Mouse (Mus musculus) kidney, embryonic 15.5 days (tissue): ENCODE measurements at regions not wholly inside any gene's neighbourhood (a gene's known extent, or its start where the extent isn't known, plus 50 kb on each side); places are given as distances from the start of the nearest gene placed in this dataset.

Experiments used
- ATAC-seq: fragments of 200-750 bp; cut with Nextera tagmentation; replicated peaks from 2 replicates; pipeline ENCODE4 v1.8.0; 2017; ENCODE audit warnings: moderate TSS enrichment; ENCODE audit not compliant: low FRiP score
- H3K27ac ChIP-seq: fragments of 300-500 bp; sonication (generic); 2 replicates; pipeline ENCODE4 v1.5.1; 2015; ENCODE audit warnings: mild to moderate bottlenecking, inconsistent platforms
- H3K27me3 ChIP-seq: fragments of 300-500 bp; sonication (generic); 2 replicates; pipeline ENCODE4 v1.6.1; 2015; ENCODE audit warnings: inconsistent platforms
- H3K36me3 ChIP-seq: fragments of 300-500 bp; sonication (generic); 2 replicates; pipeline ENCODE4 v1.6.1; 2015; ENCODE audit warnings: inconsistent platforms
- H3K4me1 ChIP-seq: fragments of 300-500 bp; sonication (generic); 2 replicates; pipeline ENCODE4 v1.6.1; 2015; ENCODE audit warnings: inconsistent platforms
- H3K4me2 ChIP-seq: fragments of 300-500 bp; sonication (generic); 2 replicates; pipeline ENCODE4 v1.6.1; 2015; ENCODE audit warnings: moderate library complexity, mild to moderate bottlenecking, inconsistent platforms
- H3K4me3 ChIP-seq: fragments of 300-500 bp; sonication (generic); replicated peaks from 2 replicates; pipeline ENCODE4 v1.5.1; 2015; ENCODE audit warnings: mild to moderate bottlenecking, inconsistent platforms
- H3K9ac ChIP-seq: fragments of 300-500 bp; sonication (generic); 2 replicates; pipeline ENCODE4 v1.6.1; 2015; ENCODE audit warnings: mild to moderate bottlenecking, inconsistent platforms
- H3K9me3 ChIP-seq: fragments of 300-500 bp; sonication (generic); replicated peaks from 2 replicates; pipeline ENCODE4 v1.6.1; 2016; ENCODE audit warnings: inconsistent platforms
- WGBS: fragments of 180-500 bp; shearing (Covaris S2); methylation state at CpG from one replicate; pipeline ENCODE4 v1.1.7; 2015; ENCODE audit warnings: mixed read lengths; 5-methylcytosine and 5-hydroxymethylcytosine counted together

GRCm38 (mm10) chr3:81279266-81279665 is 243.1 kb downstream of the Pdgfc start:
- Histone ChIP-seq H3K9ac (no peak overlapping the region), H3K4me1 (no peaks in the 10 kb centered on the region), H3K4me3 (no peak overlapping the region), H3K9me3 (no peaks in the 10 kb centered on the region), H3K36me3 (no peaks in the 10 kb centered on the region), H3K27ac (no peak overlapping the region), H3K27me3 (no peaks in the 10 kb centered on the region), H3K4me2 (no peak overlapping the region)
- WGBS = 27% methylated on average over 2 of the region's 2 CpGs
- no peak for ATAC-seq

GRCm38 (mm10) chr3:81289762-81290161 is 253.5 kb downstream of the Pdgfc start:
- H3K27ac ChIP-seq = no peak overlapping the region
- H3K4me3 ChIP-seq = no peak overlapping the region
- no peaks in the 10 kb centered on the region for H3K36me3 ChIP-seq
- no peaks in the 10 kb centered on the region for H3K9me3 ChIP-seq
- H3K9ac ChIP-seq = no peak overlapping the region
- ATAC-seq = no peak
- no peaks in the 10 kb centered on the region for H3K27me3 ChIP-seq
- WGBS = 94% methylated on average over 2 of the region's 2 CpGs
- H3K4me2 ChIP-seq = no peak overlapping the region
- 0 out of 2 replicates have a peak, but pooled peaks cover 5% of the 10 kb centered on the region for H3K4me1 ChIP-seq

- WGBS = 12% methylated on average over 2 of the region's 2 CpGs
- no peaks in the 10 kb centered on the region for H3K36me3 ChIP-seq
- H3K4me1 ChIP-seq = 0 out of 2 replicates have a peak, but pooled peaks cover 5% of the 10 kb centered on the region
- H3K9ac ChIP-seq = no peak overlapping the region
- H3K4me3 ChIP-seq = no peak overlapping the region
- H3K9me3 ChIP-seq = no peaks in the 10 kb centered on the region
- no peaks in the 10 kb centered on the region for H3K27me3 ChIP-seq
- no peak for ATAC-seq
- no peak overlapping the region for H3K4me2 ChIP-seq
- no peak overlapping the region for H3K27ac ChIP-seq
Measured at GRCm38 (mm10) chr3:81292404-81292803, 256.2 kb downstream of the Pdgfc start.

DNA sequence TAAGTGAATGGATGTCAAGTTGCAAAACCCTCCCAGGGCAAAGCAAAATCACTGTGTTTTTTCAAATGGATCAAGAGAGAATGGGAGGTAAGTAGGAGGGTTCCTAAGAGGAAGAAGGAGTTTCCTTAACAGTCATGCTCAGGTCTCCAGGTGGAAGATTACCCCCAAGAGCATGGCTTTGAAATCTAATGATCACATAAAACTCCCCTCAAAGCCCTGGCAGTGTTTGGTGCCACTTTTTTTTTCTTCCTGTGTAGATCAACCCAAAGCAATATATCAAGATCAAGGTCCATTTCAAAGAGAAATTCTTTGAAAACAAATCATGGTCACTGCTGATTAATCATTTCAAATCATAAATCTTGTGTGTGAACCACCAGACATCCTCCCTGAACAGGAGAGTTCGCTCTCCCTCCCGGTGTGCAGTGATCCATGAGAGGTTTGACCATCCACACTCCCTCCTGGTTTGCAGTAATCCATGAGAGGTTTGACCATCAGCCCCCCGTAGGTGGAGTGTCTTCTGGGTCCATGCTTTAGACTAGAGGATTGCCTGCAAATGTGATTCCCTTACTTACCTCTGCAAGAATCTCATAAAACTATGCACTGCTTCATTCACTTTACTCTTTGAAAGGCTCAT is 257.1 kb downstream of the Pdgfc start:
- Histone ChIP-seq H3K4me1 (0 out of 2 replicates have a peak, but pooled peaks cover 5% of the 10 kb centered on the region), H3K27me3 (no peaks in the 10 kb centered on the region), H3K4me2 (no peak overlapping the region), H3K9ac (no peak overlapping the region), H3K36me3 (no peaks in the 10 kb centered on the region), H3K4me3 (no peak overlapping the region), H3K9me3 (no peaks in the 10 kb centered on the region), H3K27ac (0 out of 2 replicates have a peak overlapping the region, but pooled peaks have one; percentile 15)
- ATAC-seq = peak; percentile 98
- 10% methylated on average over 3 of the region's 3 CpGs for WGBS

- Histone ChIP-seq H3K4me3 (no peak overlapping the region), H3K27ac (no peak overlapping the region), H3K4me2 (no peak overlapping the region), H3K4me1 (no peaks in the 10 kb centered on the region), H3K9ac (no peak overlapping the region), H3K36me3 (no peaks in the 10 kb centered on the region), H3K9me3 (no peaks in the 10 kb centered on the region), H3K27me3 (no peaks in the 10 kb centered on the region)
- 86% methylated on average over 5 of the region's 5 CpGs for WGBS
- no peak for ATAC-seq
Measured at GRCm38 (mm10) chr3:81304017-81304791, 268.0 kb downstream of the Pdgfc start.

DNA sequence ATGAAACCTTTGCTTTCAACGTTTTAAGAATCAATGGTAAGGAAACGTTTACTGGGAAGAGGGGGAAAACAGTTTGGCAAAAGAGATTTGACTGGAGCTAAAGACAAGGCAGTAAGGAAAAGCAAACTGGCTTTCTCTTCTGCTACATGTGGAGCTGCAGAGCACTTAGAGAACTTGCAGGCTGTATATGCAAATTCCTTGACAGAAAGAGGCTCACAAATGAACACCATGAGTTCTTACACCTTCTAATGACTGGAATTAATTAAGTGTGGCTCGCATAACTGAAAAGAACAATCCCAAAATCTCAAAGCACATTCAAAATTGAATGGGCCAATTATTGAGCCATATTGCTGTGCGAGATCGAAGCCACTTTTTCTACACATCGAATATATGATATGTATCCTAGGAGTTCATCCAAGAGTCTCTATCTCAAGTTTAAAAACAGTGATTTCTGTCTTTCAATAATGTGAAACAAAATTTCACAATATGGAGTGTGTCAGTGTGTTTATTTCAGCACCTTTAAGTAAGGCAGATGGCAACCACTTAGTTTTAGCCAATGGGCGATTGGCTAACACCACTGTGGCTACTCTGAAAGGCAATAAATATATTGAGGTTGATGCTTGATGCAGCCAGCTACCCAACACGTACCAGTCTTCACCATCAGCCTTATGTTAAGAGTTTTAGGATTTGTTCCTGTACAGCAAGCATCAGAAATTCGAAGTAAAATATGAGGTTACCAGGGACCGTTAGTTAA is 269.4 kb downstream of the Pdgfc start:
- Histone ChIP-seq H3K27me3 (no peaks in the 10 kb centered on the region), H3K4me2 (no peak overlapping the region), H3K36me3 (no peaks in the 10 kb centered on the region), H3K4me3 (no peak overlapping the region), H3K4me1 (no peaks in the 10 kb centered on the region), H3K9ac (no peak overlapping the region), H3K27ac (no peak overlapping the region), H3K9me3 (no peaks in the 10 kb centered on the region)
- ATAC-seq = no peak
- WGBS = 82% methylated on average over 10 of the region's 10 CpGs

DNA sequence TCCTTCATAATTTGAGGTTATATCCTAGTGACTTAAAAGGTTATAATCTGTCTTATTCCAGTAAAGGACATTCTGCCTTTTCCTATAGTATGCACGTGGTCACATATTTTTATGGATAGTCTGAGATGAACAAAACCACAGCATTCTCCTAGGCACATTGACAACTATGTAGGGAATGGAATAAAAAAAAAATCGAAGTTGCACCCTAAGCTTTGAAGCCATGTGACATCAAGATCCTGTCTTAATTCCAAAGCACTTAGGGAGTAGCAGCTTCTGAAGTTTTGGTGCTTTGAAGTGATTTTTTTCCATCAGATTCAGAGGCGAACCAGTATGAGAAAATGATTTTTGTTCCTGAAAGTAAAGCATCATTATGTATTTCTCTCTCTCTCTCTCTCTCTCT is 290.6 kb downstream of the Pdgfc start:
- Histone ChIP-seq H3K4me1 (peaks cover 4% of the 10 kb centered on the region; the same call in 1 of the 2 replicates), H3K36me3 (no peaks in the 10 kb centered on the region), H3K27ac (no peak overlapping the region), H3K4me3 (no peak overlapping the region), H3K4me2 (no peak overlapping the region), H3K9ac (no peak overlapping the region), H3K27me3 (no peaks in the 10 kb centered on the region), H3K9me3 (0 out of 2 replicates have a peak, but pooled peaks cover 4% of the 10 kb centered on the region)
- WGBS = 77% methylated on average over 3 of the region's 3 CpGs
- no peak for ATAC-seq

DNA sequence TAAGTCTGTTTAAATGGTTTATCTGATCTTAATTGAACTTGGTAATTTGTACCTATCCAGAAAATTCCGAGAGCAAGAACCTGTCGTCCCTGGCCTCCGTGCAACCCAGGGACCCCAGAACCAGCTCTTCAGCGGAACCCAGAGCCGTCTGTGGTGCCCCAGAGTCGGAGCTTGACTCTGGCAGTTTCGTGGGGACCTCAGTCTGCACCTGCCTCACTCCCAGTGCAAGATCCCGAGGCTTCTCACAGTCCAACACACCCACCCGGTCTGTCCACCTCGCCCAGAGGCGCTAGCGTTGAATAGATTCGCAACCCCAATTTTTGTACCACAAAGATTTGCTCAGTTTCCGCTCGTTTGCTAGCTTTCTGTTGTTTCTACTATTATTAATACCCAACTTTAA is 315.5 kb downstream of the Pdgfc start:
- no peak overlapping the region for H3K27ac ChIP-seq
- H3K4me1 ChIP-seq = no peaks in the 10 kb centered on the region
- no peak for ATAC-seq
- H3K9ac ChIP-seq = no peak overlapping the region
- H3K36me3 ChIP-seq = no peaks in the 10 kb centered on the region
- H3K4me2 ChIP-seq = no peak overlapping the region
- H3K4me3 ChIP-seq = no peak overlapping the region
- WGBS = 94% methylated on average over 15 of the region's 15 CpGs
- H3K27me3 ChIP-seq = no peaks in the 10 kb centered on the region
- no peaks in the 10 kb centered on the region for H3K9me3 ChIP-seq

DNA sequence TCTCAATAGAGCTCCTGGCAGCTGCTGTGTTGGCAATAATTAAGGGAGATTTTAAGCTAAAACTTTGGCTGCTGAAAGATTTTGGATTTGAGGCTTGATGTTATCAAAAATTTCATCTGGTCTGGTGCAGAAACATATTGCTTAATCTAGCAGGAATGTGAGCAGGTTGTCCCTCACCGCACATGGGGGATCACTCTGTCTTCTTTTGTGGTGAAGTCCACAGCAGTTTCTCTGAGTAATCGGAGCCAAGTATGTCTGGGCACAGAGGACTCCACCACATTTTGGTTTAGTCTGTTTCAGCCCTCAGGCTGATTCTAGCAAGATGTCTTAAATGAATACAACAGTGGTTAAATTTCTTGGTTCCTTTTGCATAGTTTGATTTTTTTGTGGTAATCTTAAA is 331.7 kb downstream of the Pdgfc start:
- Histone ChIP-seq H3K9me3 (no peaks in the 10 kb centered on the region), H3K27me3 (no peaks in the 10 kb centered on the region), H3K4me1 (no peaks in the 10 kb centered on the region), H3K27ac (no peak overlapping the region), H3K9ac (no peak overlapping the region), H3K4me2 (no peak overlapping the region), H3K36me3 (no peaks in the 10 kb centered on the region), H3K4me3 (no peak overlapping the region)
- no peak for ATAC-seq
- 77% methylated on average over 2 of the region's 2 CpGs for WGBS

- Histone ChIP-seq H3K36me3 (no peaks in the 10 kb centered on the region), H3K27me3 (no peaks in the 10 kb centered on the region), H3K9ac (no peak overlapping the region), H3K27ac (no peak overlapping the region), H3K9me3 (no peaks in the 10 kb centered on the region), H3K4me1 (no peaks in the 10 kb centered on the region), H3K4me3 (no peak overlapping the region), H3K4me2 (no peak overlapping the region)
- WGBS = 34% methylated on average over 2 of the region's 2 CpGs
- peak; percentile 46; the same call in 1 of the 2 replicates for ATAC-seq
Measured at GRCm38 (mm10) chr3:81368642-81369041, 332.4 kb downstream of the Pdgfc start.

GRCm38 (mm10) chr3:81369742-81370141 is 333.5 kb downstream of the Pdgfc start:
- ATAC-seq = no peak; the same call in 1 of the 2 replicates
- no peaks in the 10 kb centered on the region for H3K27me3 ChIP-seq
- H3K4me1 ChIP-seq = no peaks in the 10 kb centered on the region
- H3K9ac ChIP-seq = no peak overlapping the region
- no peaks in the 10 kb centered on the region for H3K9me3 ChIP-seq
- H3K36me3 ChIP-seq = no peaks in the 10 kb centered on the region
- no peak overlapping the region for H3K4me2 ChIP-seq
- H3K27ac ChIP-seq = no peak overlapping the region
- H3K4me3 ChIP-seq = no peak overlapping the region

DNA sequence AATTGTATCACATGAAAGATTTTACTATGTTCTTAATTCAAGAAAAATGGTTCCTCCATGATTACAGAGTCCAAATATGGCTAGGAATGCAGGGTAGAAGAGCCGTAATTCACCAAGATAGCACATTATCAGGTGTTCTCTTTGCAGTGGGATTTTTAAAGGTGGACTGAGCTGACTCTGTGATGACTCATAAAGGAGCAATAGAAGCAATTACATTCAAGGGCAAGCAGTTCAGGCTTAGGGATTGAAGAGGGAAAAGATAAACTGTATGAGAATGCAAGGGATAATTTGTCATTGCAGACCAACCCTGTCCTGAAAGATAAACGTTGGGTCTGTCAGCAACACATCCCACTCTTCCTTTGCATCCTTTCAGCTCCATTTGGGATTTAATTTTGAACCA is 339.8 kb downstream of the Pdgfc start:
- WGBS = 56% methylated on average over 2 of the region's 2 CpGs
- no peak overlapping the region for H3K4me3 ChIP-seq
- H3K9me3 ChIP-seq = no peaks in the 10 kb centered on the region
- H3K27ac ChIP-seq = no peak overlapping the region
- no peak overlapping the region for H3K9ac ChIP-seq
- no peak for ATAC-seq
- H3K4me2 ChIP-seq = no peak overlapping the region
- no peaks in the 10 kb centered on the region for H3K36me3 ChIP-seq
- no peaks in the 10 kb centered on the region for H3K27me3 ChIP-seq
- no peaks in the 10 kb centered on the region for H3K4me1 ChIP-seq
